Mouse (Mus musculus): Measurements from ENCODE around the gene Cdc42se2. TPM values are rescaled to one million over a fixed set of nuclear protein-coding genes. Genes with fewer than 3 reads are reported as not detected.

The Cdc42se2 gene
- total and polyA plus RNA-seq, 2 experiments from 2014 or later, result 139 to 144 TPM

- no peak overlapping the region for H3K9ac ChIP-seq (replicated peaks; ENCODE audit: low read length)
- no peak overlapping the region for H3K4me2 ChIP-seq (ENCODE audit: low read depth, low read length)
- WGBS, result 82% methylated on average over 4 of the region's 4 CpGs
- DNase-seq (ENCODE audit: low spot score) (no peak), ATAC-seq (no peak)
- peaks cover 21% of the 10 kb centered on the region for H3K36me3 ChIP-seq (ENCODE audit: insufficient read depth, low read length)
- H3K27me3 ChIP-seq (ENCODE audit: insufficient read depth, low read length), result no peaks in the 10 kb centered on the region
- H3K4me1 ChIP-seq (ENCODE audit: insufficient read depth, low read length), result no peaks in the 10 kb centered on the region
- H3K4me3 ChIP-seq (ENCODE audit: low read length), result no peak overlapping the region
- no peaks in the 10 kb centered on the region for H3K9me3 ChIP-seq (ENCODE audit: low read length)
- H3K27ac ChIP-seq, result no peak overlapping the region
- TF ChIP-seq CTCF (IDR thresholded peaks at IDR 0.05; ENCODE audit: low read depth), result no peak
Observed at GRCm38 (mm10) chr11:54690171-54690570, 97.3 kb downstream of the Cdc42se2 start.

GRCm38 (mm10) chr11:54684831-54685230 is 102.6 kb downstream of the Cdc42se2 start:
- Histone ChIP-seq H3K27me3 (ENCODE audit: insufficient read depth, low read length) (no peaks in the 10 kb centered on the region), H3K9ac (replicated peaks; ENCODE audit: low read length) (no peak overlapping the region), H3K9me3 (ENCODE audit: low read length) (no peaks in the 10 kb centered on the region), H3K4me3 (ENCODE audit: low read length) (no peak overlapping the region), H3K27ac (no peak overlapping the region), H3K4me1 (ENCODE audit: insufficient read depth, low read length) (no peaks in the 10 kb centered on the region), H3K36me3 (ENCODE audit: insufficient read depth, low read length) (peaks cover 21% of the 10 kb centered on the region), H3K4me2 (ENCODE audit: low read depth, low read length) (no peak overlapping the region)
- ATAC-seq (no peak), DNase-seq (ENCODE audit: low spot score) (no peak)
- 74% methylated on average over 2 of the region's 2 CpGs for WGBS
- TF ChIP-seq CTCF (IDR thresholded peaks at IDR 0.05; ENCODE audit: low read depth), result no peak

DNA sequence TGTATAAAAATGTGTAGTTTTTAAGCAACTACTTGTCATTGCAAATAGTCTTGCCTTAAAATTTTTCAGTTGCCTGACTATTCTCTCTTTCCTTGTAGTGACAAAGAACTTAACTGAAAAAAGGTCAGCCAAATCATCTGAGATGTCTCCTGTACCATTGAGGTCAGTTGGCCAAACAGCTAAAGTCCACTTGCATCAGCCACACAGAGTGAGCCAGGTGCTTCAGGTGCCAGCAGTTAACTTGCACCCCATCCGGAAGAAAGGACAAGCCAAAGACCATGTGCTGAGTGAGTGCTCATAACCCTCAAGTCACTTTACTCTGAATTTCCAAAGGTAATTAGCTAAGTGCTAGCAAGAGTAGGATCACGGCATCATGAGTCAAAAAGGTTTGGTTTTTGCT is 108.3 kb downstream of the Cdc42se2 start:
- Histone ChIP-seq H3K9ac (replicated peaks; ENCODE audit: low read length) (no peak overlapping the region), H3K4me3 (ENCODE audit: low read length) (no peak overlapping the region), H3K36me3 (ENCODE audit: insufficient read depth, low read length) (peaks cover 25% of the 10 kb centered on the region), H3K27ac (no peak overlapping the region), H3K4me2 (ENCODE audit: low read depth, low read length) (no peak overlapping the region), H3K9me3 (ENCODE audit: low read length) (no peaks in the 10 kb centered on the region), H3K27me3 (ENCODE audit: insufficient read depth, low read length) (no peaks in the 10 kb centered on the region), H3K4me1 (ENCODE audit: insufficient read depth, low read length) (no peaks in the 10 kb centered on the region)
- DNase-seq (ENCODE audit: low spot score) (no peak), ATAC-seq (no peak)
- TF ChIP-seq CTCF (IDR thresholded peaks at IDR 0.05; ENCODE audit: low read depth), result no peak
- WGBS, result 93% methylated on average over 2 of the region's 2 CpGs

GRCm38 (mm10) chr11:54675792-54676489 is 111.5 kb downstream of the Cdc42se2 start:
- WGBS, result 90% methylated on average over 2 of the region's 2 CpGs
- Histone ChIP-seq H3K27me3 (ENCODE audit: insufficient read depth, low read length) (no peaks in the 10 kb centered on the region), H3K9me3 (ENCODE audit: low read length) (no peaks in the 10 kb centered on the region), H3K27ac (no peak overlapping the region), H3K9ac (replicated peaks; ENCODE audit: low read length) (no peak overlapping the region), H3K36me3 (ENCODE audit: insufficient read depth, low read length) (peaks cover 19% of the 10 kb centered on the region), H3K4me2 (ENCODE audit: low read depth, low read length) (no peak overlapping the region), H3K4me1 (ENCODE audit: insufficient read depth, low read length) (no peaks in the 10 kb centered on the region), H3K4me3 (ENCODE audit: low read length) (no peak overlapping the region)
- no peak for TF ChIP-seq CTCF (IDR thresholded peaks at IDR 0.05; ENCODE audit: low read depth)
- DNase-seq (ENCODE audit: low spot score), result no peak
- no peak for ATAC-seq

- no peak for DNase-seq (ENCODE audit: low spot score)
Observed at GRCm38 (mm10) chr11:54673575-54674298, 113.7 kb downstream of the Cdc42se2 start.

More at GRCm38 (mm10) chr11:54673575-54674298, 113.7 kb downstream of the Cdc42se2 start:
- H3K4me2 ChIP-seq (ENCODE audit: low read depth, low read length), result no peak overlapping the region
- H3K36me3 ChIP-seq (ENCODE audit: insufficient read depth, low read length), result peaks cover 8% of the 10 kb centered on the region
- 83% methylated on average over 8 of the region's 8 CpGs for WGBS
- no peak overlapping the region for H3K27ac ChIP-seq
- H3K4me1 ChIP-seq (ENCODE audit: insufficient read depth, low read length), result no peaks in the 10 kb centered on the region
- ATAC-seq, result no peak
- no peaks in the 10 kb centered on the region for H3K27me3 ChIP-seq (ENCODE audit: insufficient read depth, low read length)
- TF ChIP-seq CTCF (IDR thresholded peaks at IDR 0.05; ENCODE audit: low read depth), result no peak
- H3K9me3 ChIP-seq (ENCODE audit: low read length), result no peaks in the 10 kb centered on the region
- H3K4me3 ChIP-seq (ENCODE audit: low read length), result no peak overlapping the region
- no peak overlapping the region for H3K9ac ChIP-seq (replicated peaks; ENCODE audit: low read length)

Other genes starting within 250 kb of the Cdc42se2 start
- gene Lyrm7, start 73.2 kb upstream of the Cdc42se2 start, total RNA-seq (2014; rRNA removed), result 2.6 and 3.1 TPM in 2 replicates
- gene Lyrm7, start 73.2 kb upstream of the Cdc42se2 start, polyA plus RNA-seq (2015; fragmentation: Nextera tagmentation; extraction: Ambion mirVana), result 5.1 and 5.7 TPM in 2 replicates
- 521 and 547 TPM in 2 replicates for gene Hint1, start 78.7 kb upstream of the Cdc42se2 start, total RNA-seq (2014; rRNA removed)
- gene Hint1, start 78.7 kb upstream of the Cdc42se2 start, polyA plus RNA-seq (2015; fragmentation: Nextera tagmentation; extraction: Ambion mirVana), result 1,077 and 1,085 TPM in 2 replicates
- gene Gpx3, start 114.8 kb upstream of the Cdc42se2 start, total RNA-seq (2014; rRNA removed), result 28.5 and 30.5 TPM in 2 replicates
- 78.0 and 78.1 TPM in 2 replicates for gene Gpx3, start 114.8 kb upstream of the Cdc42se2 start, polyA plus RNA-seq (2015; fragmentation: Nextera tagmentation; extraction: Ambion mirVana)
- gene Tnip1, start 175.2 kb upstream of the Cdc42se2 start, total RNA-seq (2014; rRNA removed), result 15.3 and 16.7 TPM in 2 replicates
- gene Tnip1, start 175.2 kb upstream of the Cdc42se2 start, polyA plus RNA-seq (2015; fragmentation: Nextera tagmentation; extraction: Ambion mirVana), result 17.1 and 19.8 TPM in 2 replicates
- 83.2 and 86.0 TPM in 2 replicates for gene Anxa6, start 245.8 kb upstream of the Cdc42se2 start, total RNA-seq (2014; rRNA removed)
- gene Anxa6, start 245.8 kb upstream of the Cdc42se2 start, polyA plus RNA-seq (2015; fragmentation: Nextera tagmentation; extraction: Ambion mirVana), result 71.3 and 74.8 TPM in 2 replicates

Measured in hindbrain, postnatal 0 days (tissue).